Mouse (Mus musculus): Measurements from ENCODE around the gene Plcb2. TPM values are rescaled to one million over a fixed set of nuclear protein-coding genes. Genes with fewer than 3 reads are reported as not detected.

Gene Plcb2
- polyA plus RNA-seq, 1 experiment from 2014 or later, result 0.44 TPM

DNA sequence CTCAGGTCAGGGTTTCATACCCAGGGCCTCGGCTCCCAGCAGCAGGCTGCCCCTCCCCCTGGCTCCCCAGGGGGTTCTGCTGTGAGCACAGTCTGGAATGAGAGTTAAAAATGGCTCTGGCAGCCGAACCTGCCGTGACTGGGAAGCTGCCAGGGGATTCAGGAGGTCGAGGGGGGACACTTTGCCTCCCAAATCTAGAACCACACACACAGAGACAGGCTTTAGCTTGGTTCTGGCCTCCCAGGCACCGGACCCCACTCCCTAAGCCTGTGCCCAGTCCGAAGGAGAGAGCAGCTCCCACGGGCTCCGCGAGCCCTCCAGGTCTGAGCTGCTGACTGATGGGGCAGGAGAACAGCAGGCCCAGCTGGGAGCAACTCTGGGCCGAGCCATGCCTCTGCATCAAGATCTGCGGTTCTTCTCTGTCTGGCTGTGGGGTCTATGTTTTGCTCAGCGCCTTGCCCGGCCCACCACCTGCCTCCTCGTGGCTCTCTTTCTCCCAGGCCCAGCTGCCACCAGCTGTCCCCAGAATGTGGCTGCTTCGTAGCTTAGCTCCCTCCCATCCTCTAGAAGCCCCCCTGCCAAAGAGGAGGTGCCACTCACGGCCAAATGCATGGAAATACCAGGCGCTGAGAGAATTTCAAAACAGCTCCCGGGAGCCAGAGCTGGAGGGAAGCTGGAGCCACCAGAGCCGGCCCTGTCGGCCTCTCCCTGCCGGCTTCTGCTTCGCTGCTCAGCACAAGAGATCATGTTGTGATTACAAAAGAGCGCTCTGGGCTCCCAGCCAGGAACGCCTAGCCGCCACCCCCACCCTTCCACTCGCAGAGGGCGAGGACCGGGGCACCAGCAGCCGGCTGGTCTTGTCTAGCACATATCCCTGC, 33.9 kb upstream of the Plcb2 start, which contains the start of gene Ccdc9b:
TSS of gene Ccdc9b (minus strand) at position 756 of the 878 bp plus-strand sequence.
- peak; percentile 70 for DNase-seq (ENCODE audit: low spot score)
- peak within 1 kb of the TSS; percentile 46 for H3K4me3 ChIP-seq
- H3K9me3 ChIP-seq, result no peaks in the 10 kb centered on the region
- peaks cover 73% of the 10 kb centered on the region for H3K27me3 ChIP-seq (replicated peaks; ENCODE audit: low read depth, poor library complexity, severe bottlenecking)
- no peaks in the 10 kb centered on the region for H3K36me3 ChIP-seq (replicated peaks)
- H3K27ac ChIP-seq (replicated peaks), result peak within 1 kb of the TSS; percentile 82
- peaks cover 38% of the 10 kb centered on the region for H3K4me1 ChIP-seq
- 7% methylated on average over 29 of the region's 29 CpGs for WGBS

DNA sequence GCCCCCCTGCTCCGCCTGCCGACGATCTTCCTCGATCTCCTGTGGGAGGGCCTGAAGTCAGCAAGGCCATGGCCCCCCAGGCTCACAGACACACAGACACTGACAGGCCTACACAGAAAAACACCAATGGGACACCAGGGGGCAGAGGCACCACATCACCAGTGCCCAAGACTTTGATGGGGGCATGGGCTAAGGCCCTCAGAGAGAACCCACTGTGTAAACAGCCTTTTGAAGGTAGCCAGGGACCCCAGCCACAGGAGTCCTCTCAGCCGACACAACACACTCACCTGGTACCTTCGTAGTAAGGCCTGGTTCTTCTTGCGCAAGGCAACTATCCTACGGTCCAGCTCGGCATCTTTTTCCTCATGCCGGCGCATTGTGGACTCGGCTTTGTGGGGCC, 33.1 kb upstream of the Plcb2 start:
- Histone ChIP-seq H3K27ac (replicated peaks) (peak overlapping the region; percentile 82), H3K4me3 (peak overlapping the region; percentile 46; the same call in 1 of the 2 replicates), H3K9me3 (no peaks in the 10 kb centered on the region), H3K27me3 (replicated peaks; ENCODE audit: low read depth, poor library complexity, severe bottlenecking) (peaks cover 75% of the 10 kb centered on the region), H3K36me3 (replicated peaks) (no peaks in the 10 kb centered on the region), H3K4me1 (peaks cover 40% of the 10 kb centered on the region)
- 79% methylated on average over 12 of the region's 12 CpGs for WGBS
- DNase-seq (ENCODE audit: low spot score), result no peak

DNA sequence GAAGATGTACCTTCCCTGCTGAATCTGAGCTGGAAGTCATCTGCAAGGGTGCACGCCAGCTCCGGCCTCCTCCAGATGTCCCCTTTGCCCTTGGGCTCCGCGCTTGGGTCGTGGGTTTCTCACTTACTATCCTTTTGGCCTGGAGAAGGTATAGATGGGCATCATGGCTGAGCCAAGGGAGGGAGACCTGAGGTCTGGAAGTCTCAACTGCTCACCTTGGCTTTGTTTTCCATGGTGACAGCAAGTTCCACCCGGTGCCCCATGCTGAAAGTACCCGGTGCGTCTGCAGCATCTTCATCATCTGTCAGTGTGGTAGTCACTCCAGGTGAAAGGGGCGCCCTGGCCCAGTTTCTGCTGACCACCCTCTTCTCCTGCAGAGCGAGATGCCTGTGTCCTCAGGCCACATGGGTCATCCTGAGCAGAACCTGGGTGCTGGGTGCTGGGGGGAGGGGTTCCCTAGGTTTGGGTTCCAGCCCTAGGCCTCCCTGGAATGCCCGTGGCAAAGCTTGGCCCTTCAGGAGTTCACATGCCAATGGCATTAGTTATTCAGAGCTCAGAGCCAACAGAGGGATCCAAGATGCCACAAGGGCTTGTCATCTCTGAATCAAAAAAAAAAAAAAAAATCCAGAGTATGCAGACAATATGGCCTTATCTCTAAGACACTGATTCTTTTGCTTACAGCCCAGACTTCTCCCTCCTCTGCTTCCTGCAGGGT, 32.2 kb upstream of the Plcb2 start:
- H3K36me3 ChIP-seq (replicated peaks), result no peaks in the 10 kb centered on the region
- peaks cover 83% of the 10 kb centered on the region for H3K27me3 ChIP-seq (replicated peaks; ENCODE audit: low read depth, poor library complexity, severe bottlenecking)
- no peaks in the 10 kb centered on the region for H3K9me3 ChIP-seq
- DNase-seq (ENCODE audit: low spot score), result no peak
- WGBS, result 78% methylated on average over 11 of the region's 11 CpGs
- H3K4me3 ChIP-seq, result no peak overlapping the region
- peaks cover 40% of the 10 kb centered on the region for H3K4me1 ChIP-seq
- H3K27ac ChIP-seq (replicated peaks), result no peak overlapping the region

DNA sequence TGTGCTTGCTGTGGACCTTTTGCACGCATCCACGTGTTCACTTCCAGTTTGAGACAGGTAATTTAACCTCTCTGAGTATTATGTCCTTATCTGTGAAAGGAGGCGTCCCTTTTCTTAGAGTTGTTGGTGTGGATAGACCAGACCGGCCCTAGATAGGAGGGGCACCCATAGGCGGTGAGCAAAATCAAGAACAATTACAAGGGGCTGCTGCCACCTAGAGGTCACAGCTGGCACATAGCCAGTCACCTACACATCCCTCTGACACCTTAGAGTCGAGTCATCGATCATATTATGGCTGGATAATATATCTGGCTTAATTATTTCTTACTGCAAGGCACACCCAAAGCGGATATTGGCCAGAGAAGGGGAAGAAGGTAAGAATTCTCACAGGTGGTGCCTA, 31.6 kb upstream of the Plcb2 start:
- 11% methylated on average over 8 of the region's 8 CpGs for WGBS
- Histone ChIP-seq H3K4me1 (peaks cover 40% of the 10 kb centered on the region), H3K36me3 (replicated peaks) (no peaks in the 10 kb centered on the region), H3K27ac (replicated peaks) (no peak overlapping the region), H3K9me3 (no peaks in the 10 kb centered on the region), H3K27me3 (replicated peaks; ENCODE audit: low read depth, poor library complexity, severe bottlenecking) (peaks cover 84% of the 10 kb centered on the region), H3K4me3 (no peak overlapping the region)
- DNase-seq (ENCODE audit: low spot score), result peak; percentile 72

DNA sequence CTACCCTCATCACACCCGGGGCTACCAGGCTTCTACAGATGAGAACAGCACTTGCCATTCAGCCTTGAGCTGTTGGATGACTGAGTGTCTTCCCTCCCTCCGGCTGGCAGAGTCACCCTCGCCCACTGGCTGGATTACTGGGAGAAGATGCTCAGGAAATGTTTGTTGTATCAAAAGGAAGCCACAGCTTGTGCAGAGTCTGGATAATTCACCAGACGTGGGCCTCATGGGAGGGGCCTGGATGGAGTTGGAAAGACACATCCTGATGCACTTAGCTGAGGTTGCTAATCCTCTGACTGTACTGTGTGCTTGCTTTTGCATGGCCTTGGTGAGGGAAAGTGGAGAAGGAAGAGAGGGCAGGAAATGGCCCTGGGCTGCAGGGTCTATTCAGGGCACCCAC, 27.9 kb upstream of the Plcb2 start:
- peaks cover 53% of the 10 kb centered on the region for H3K27me3 ChIP-seq (replicated peaks; ENCODE audit: low read depth, poor library complexity, severe bottlenecking)

DNA sequence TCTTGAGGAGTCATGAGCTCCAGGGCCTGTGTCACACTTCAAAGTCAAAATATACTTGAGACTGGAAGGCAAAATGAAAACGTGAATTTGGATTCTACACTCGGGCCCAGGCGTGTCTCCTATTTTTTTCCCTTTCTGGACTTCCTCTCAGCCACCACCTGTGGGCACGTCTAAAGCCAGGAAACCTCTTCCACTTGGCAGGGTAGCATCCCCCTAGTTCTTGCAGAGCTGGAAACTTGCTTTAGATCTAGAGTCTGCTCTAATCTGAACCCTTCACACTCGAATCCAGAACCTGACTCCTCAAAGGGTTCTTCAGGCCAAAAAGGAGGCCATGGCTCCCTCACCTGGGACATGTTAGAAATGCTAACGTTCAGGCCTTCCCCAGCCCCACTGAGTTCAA, 27.2 kb upstream of the Plcb2 start:
- H3K9me3 ChIP-seq, result no peaks in the 10 kb centered on the region
- H3K27me3 ChIP-seq (replicated peaks; ENCODE audit: low read depth, poor library complexity, severe bottlenecking), result peaks cover 48% of the 10 kb centered on the region
- H3K4me1 ChIP-seq, result peaks cover 18% of the 10 kb centered on the region
- 0 out of 2 replicates have a peak, but pooled peaks cover 1% of the 10 kb centered on the region for H3K36me3 ChIP-seq (replicated peaks)
- H3K4me3 ChIP-seq, result no peak overlapping the region
- no peak for DNase-seq (ENCODE audit: low spot score)
- no peak overlapping the region for H3K27ac ChIP-seq (replicated peaks)
- 80% methylated on average over 6 of the region's 6 CpGs for WGBS

More for the DNA sequence above, 27.9 kb upstream of the Plcb2 start:
- Histone ChIP-seq H3K36me3 (replicated peaks) (no peaks in the 10 kb centered on the region), H3K27ac (replicated peaks) (no peak overlapping the region), H3K4me1 (peaks cover 17% of the 10 kb centered on the region), H3K4me3 (no peak overlapping the region), H3K9me3 (no peaks in the 10 kb centered on the region)
- 78% methylated on average over 4 of the region's 4 CpGs for WGBS
- no peak for DNase-seq (ENCODE audit: low spot score)

DNA sequence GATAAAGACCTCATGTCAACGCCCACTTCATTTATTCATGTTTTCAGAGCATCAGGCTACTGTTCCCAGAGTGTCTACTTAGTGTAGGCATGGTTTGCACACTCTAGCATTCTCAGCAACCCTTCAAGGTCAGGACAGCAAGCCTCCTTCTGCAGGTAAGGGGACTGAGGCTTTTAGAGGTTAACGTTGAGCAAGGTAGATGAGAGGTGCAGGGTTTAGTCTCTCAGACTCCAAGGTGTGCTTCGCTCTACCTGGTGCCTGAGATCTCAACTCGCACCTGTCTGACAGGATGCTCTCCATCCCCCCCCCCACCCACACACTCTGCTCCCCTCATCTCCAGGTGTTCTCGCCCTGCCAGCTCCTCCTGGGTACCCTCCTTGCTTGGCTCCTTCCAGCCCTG, 25.9 kb upstream of the Plcb2 start:
- H3K27me3 ChIP-seq (replicated peaks; ENCODE audit: low read depth, poor library complexity, severe bottlenecking), result peaks cover 48% of the 10 kb centered on the region
- H3K4me1 ChIP-seq, result peaks cover 31% of the 10 kb centered on the region
- no peak overlapping the region for H3K27ac ChIP-seq (replicated peaks)
- H3K4me3 ChIP-seq, result no peak overlapping the region
- peaks cover 10% of the 10 kb centered on the region for H3K36me3 ChIP-seq (replicated peaks)
- WGBS, result 89% methylated on average over 5 of the region's 5 CpGs
- no peak for DNase-seq (ENCODE audit: low spot score)
- H3K9me3 ChIP-seq, result no peaks in the 10 kb centered on the region

DNA sequence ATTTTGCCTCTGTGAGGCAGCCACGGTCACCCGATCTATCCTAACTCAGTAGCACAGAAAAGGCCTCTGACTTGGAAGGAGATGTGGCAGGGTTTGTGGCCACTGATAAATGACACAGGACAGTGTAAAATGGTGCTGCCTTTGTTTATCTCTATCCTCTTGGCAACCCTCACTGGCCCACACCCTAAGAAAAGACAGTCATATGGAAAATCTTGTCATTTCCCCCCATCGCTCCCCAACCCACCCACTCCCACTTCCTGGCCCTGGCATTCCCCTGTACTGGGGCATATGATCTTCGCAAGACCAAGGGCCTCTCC, 24.5 kb upstream of the Plcb2 start:
- H3K9me3 ChIP-seq, result no peaks in the 10 kb centered on the region
- peaks cover 14% of the 10 kb centered on the region for H3K36me3 ChIP-seq (replicated peaks)
- no peak for DNase-seq (ENCODE audit: low spot score)
- WGBS, result 77% methylated on average over 4 of the region's 4 CpGs
- H3K4me3 ChIP-seq, result no peak overlapping the region
- 0 out of 2 replicates have a peak overlapping the region, but pooled peaks have one; percentile 26 for H3K27ac ChIP-seq (replicated peaks)
- H3K4me1 ChIP-seq, result peaks cover 38% of the 10 kb centered on the region
- H3K27me3 ChIP-seq (replicated peaks; ENCODE audit: low read depth, poor library complexity, severe bottlenecking), result peaks cover 48% of the 10 kb centered on the region

DNA sequence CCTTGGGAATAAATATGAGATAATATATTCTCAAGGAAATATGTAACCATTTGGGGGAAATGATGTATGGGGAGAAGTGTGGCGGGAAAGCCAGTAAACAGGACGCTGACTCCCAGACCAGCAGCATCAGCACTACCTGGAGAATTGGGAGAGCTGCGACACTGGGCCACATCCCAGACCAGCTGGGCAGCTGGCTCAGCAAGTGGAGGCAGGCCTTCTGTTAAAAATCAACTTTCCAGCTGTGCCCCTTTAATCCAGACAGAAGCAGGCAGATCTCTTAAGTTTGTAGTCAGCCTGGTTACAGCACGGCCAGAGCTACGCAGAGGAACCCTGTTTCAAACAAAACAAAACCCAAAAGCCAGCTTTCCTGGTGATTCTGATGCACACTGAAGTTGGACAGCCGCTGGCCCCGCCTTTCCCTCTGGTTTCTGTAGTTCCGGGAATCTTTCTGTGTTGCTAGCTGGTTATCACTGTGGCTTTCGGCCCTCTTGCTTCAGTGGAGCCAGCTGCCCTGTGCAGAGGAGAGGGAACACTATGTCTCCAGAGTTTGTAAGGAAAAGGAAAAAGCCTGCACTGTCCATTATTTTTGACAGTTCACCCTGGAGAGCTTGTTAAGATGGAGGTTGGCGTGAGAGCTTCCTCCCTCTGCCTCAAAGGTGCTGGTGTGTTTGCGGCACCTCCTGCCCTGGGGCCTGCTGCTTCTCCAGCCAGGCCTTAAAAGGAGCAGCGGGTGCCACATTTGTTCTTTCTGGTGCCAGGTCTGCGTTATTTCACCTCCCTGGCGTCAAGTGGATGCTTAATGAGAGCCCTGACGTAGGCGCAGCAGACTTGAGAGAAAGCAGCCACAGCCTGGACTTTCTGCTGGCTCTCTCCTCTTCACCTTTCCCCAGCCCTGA, 23.9 kb upstream of the Plcb2 start:
- Histone ChIP-seq H3K27ac (replicated peaks) (peak overlapping the region; percentile 26; the same call in 1 of the 2 replicates), H3K9me3 (no peaks in the 10 kb centered on the region), H3K27me3 (replicated peaks; ENCODE audit: low read depth, poor library complexity, severe bottlenecking) (peaks cover 48% of the 10 kb centered on the region), H3K36me3 (replicated peaks) (peaks cover 14% of the 10 kb centered on the region), H3K4me3 (no peak overlapping the region), H3K4me1 (peaks cover 40% of the 10 kb centered on the region)
- no peak for DNase-seq (ENCODE audit: low spot score)
- WGBS, result 73% methylated on average over 16 of the region's 16 CpGs

DNA sequence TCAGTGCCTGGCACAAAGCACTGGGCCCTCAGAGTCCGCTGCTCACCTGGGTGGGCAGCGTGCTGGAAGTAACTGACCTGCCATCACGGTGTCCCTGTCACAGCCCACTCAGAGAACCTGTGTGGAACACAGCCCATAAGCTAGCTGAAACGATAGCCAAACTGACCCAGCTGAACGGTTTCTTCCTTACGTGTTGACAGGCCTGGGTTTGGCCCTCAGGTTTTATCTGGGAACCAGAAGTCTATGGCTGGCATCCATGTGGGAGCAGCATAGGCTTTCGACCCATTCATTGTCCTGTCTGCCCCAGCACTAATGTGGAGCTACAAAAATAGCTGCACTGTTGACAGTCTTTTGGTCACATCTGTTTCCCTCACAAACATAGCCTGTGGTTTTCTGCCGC, 22.2 kb upstream of the Plcb2 start:
- H3K27ac ChIP-seq (replicated peaks), result no peak overlapping the region
- peaks cover 14% of the 10 kb centered on the region for H3K36me3 ChIP-seq (replicated peaks)
- 88% methylated on average over 8 of the region's 8 CpGs for WGBS
- H3K27me3 ChIP-seq (replicated peaks; ENCODE audit: low read depth, poor library complexity, severe bottlenecking), result peaks cover 44% of the 10 kb centered on the region
- H3K9me3 ChIP-seq, result no peaks in the 10 kb centered on the region
- no peak overlapping the region for H3K4me3 ChIP-seq
- no peak for DNase-seq (ENCODE audit: low spot score)
- H3K4me1 ChIP-seq, result peaks cover 51% of the 10 kb centered on the region

DNA sequence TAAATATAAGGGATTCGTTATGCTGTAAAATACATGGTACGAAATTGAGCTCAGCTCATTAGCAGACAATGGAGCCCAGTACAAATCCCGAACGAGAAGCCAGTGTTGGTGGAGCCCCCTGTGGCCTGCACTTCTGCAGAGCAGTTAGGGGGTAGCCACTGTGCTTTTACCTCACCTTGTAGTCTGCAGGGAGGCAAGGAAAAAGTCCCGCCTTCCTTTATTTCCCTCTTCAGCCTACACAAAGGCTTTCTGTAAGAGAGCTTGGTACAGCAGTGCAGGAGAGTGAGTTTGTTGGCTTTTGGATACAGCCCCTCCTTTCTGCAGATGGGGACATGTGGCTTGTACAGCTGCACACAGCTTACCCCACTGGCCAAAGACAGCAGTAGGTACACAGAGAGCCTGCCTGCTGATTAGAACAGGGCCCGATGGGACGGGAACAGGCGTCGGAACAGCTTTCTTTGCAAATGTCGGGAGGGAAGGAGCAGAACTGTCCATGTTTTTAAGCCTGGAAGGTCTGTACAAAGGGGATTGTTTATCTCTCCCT, 21.2 kb upstream of the Plcb2 start:
- DNase-seq (ENCODE audit: low spot score), result no peak
- Histone ChIP-seq H3K27ac (replicated peaks) (no peak overlapping the region), H3K9me3 (no peaks in the 10 kb centered on the region), H3K36me3 (replicated peaks) (peaks cover 14% of the 10 kb centered on the region), H3K4me3 (0 out of 2 replicates have a peak overlapping the region, but pooled peaks have one; percentile 5), H3K4me1 (peaks cover 62% of the 10 kb centered on the region), H3K27me3 (replicated peaks; ENCODE audit: low read depth, poor library complexity, severe bottlenecking) (peaks cover 52% of the 10 kb centered on the region)
- WGBS, result 30% methylated on average over 10 of the region's 10 CpGs

All from embryonic facial prominence, embryonic 10.5 days (tissue).